In the genomic region with DNA sequence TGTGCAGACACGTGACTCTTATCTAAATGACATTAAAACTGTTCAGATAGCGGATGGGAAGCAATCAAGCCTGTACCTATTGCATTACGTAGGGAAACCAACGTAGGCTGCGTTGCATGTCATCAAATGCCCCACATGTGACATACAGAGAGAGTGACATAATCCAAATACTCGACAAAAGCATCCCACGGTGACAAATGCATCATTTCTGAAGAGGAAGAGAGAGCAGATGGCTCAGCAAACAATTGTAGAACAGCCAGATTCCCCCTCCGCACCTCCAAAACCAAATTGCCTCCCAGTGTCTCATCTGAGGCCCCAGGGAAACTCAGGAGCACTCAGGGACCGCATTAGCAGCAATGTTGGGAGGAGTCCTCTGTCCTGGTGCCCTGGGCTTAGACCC, we compare ENCODE assay signal across 11 mouse cellular contexts.
A peak's percentile ranks its signal among the peaks of the same experiment; 100 is the strongest.
DNase-seq lines count a peak whose midpoint lies in the region; ATAC-seq and TF ChIP-seq lines count a peak whose summit lies in the region.
"Had no signal": no experiment of that assay in that cellular context is flagged by ENCODE, and none has a peak within 500 bp of the region (broad histone marks: within the 10 kb centered on the region; RNA-seq: fewer than 3 reads in every experiment).

No protein-coding gene starts in this region.

- H3K27me3 ChIP-seq in hindbrain, embryonic 16.5 days (replicated peaks; ENCODE audit: control insufficient read depth, insufficient read depth, low read length): no peaks in the 10 kb centered on the region
- H3K27me3 ChIP-seq: neural tube, embryonic 12.5 days had no signal

- no peaks in the 10 kb centered on the region for H3K9me3 ChIP-seq in hindbrain, embryonic 16.5 days (ENCODE audit: control insufficient read depth, low read length)
- H3K9me3 ChIP-seq: neural tube, embryonic 12.5 days had no signal

- no peaks in the 10 kb centered on the region for H3K36me3 ChIP-seq in hindbrain, embryonic 16.5 days (ENCODE audit: control insufficient read depth, insufficient read depth, low read length)
- H3K36me3 ChIP-seq: neural tube, embryonic 12.5 days had no signal

- H3K4me1 ChIP-seq in hindbrain, embryonic 16.5 days (ENCODE audit: control insufficient read depth, insufficient read depth, low read depth, low read length): peaks cover 2% of the 10 kb centered on the region; the same call in 1 of the 2 replicates

- DNase-seq in frontal cortex, postnatal 14 days (ENCODE audit: low spot score in 2 of 2): no peak
- peak; percentile 53 for DNase-seq in cerebellum, adult 11 months
- peak; percentile 26 to 34 for DNase-seq in left cerebral cortex, postnatal 14 days (ENCODE audit: low spot score in 2 of 2)
- DNase-seq in gastrocnemius, adult 2 months: no peak
- DNase-seq in kidney, postnatal 4 days: no peak
- DNase-seq in kidney, adult 11 months: no peak

- no peak for TF ChIP-seq CTCF in gastrocnemius, adult 2 months (IDR thresholded peaks at IDR 0.05)

- WGBS in hindbrain, embryonic 16.5 days: 47% methylated on average over 9 of the region's 9 CpGs

- peak; percentile 92 for ATAC-seq in frontal cortex, adult (ENCODE audit: low TSS enrichment)
- ATAC-seq in hindbrain, embryonic 16.5 days: peak; percentile 60
- ATAC-seq: intestine, embryonic 16.5 days had no signal

- H3K4me2 ChIP-seq in hindbrain, embryonic 16.5 days (ENCODE audit: low read length): peak overlapping the region; percentile 10; the same call in 1 of the 2 replicates
- H3K4me2 ChIP-seq: neural tube, embryonic 12.5 days had no signal

- H3K9ac ChIP-seq in hindbrain, embryonic 16.5 days (ENCODE audit: low read depth, low read length): no peak overlapping the region
- H3K9ac ChIP-seq: neural tube, embryonic 12.5 days had no signal

- intact Hi-C loops in left cerebral cortex, postnatal 14 days (cut with DNase I): no loop called here
- intact Hi-C loops in gastrocnemius, adult 2 months (cut with DNase I): no loop called here

- peak overlapping the region; percentile 64; the same call in 1 of the 2 replicates for H3K27ac ChIP-seq in hindbrain, embryonic 16.5 days (ENCODE audit: low read depth, low read length)
- no peak overlapping the region for H3K27ac ChIP-seq in gastrocnemius, adult 2 months
- H3K27ac ChIP-seq: macrophage; neural tube, embryonic 12.5 days had no signal

- H3K4me3 ChIP-seq in hindbrain, embryonic 16.5 days (ENCODE audit: low read length): no peak overlapping the region
- no peak overlapping the region for H3K4me3 ChIP-seq in gastrocnemius, adult 2 months
- H3K4me3 ChIP-seq: neural tube, embryonic 12.5 days had no signal

Comparison
In these comparisons a context has a peak if more than half of its experiments do, and no peak if none do; other contexts are left out.
1. DNase-seq: peak in cerebellum, adult 11 months (single experiment) and left cerebral cortex, postnatal 14 days (2 of 2); none in frontal cortex, postnatal 14 days (0 of 2), gastrocnemius, adult 2 months (single experiment), kidney, postnatal 4 days (0 of 2) and kidney, adult 11 months (single experiment).